Mouse (Mus musculus) lung, postnatal 0 days (tissue): ENCODE measurements around the gene E2f6.

Source experiments
- CTCF ChIP-seq: IDR thresholded peaks from 2 replicates; pipeline ENCODE4 v1.5.1; 2016; ENCODE audit warnings: antibody characterized with exemption, mild to moderate bottlenecking
- EP300 ChIP-seq: IDR thresholded peaks from 2 replicates; pipeline ENCODE4 v1.6.1; 2016; ENCODE audit warnings: antibody characterized with exemption, mild to moderate bottlenecking, control low read depth

- no peak for TF ChIP-seq CTCF
- TF ChIP-seq EP300 = no peak
These were observed 45.5 kb downstream of the E2f6 start for GRCm38 (mm10) chr12:16856306-16856679.
